Mouse (Mus musculus) lung, postnatal 4 days (tissue): ENCODE measurements around the gene 5031439G07Rik.

Source experiments
- DNase-seq, 2 experiments: peaks; one replicate each; pipeline ENCODE4 v3.0.0; 2021

Gene 5031439G07Rik

GRCm38 (mm10) chr15:84950053-84950452 lies 38.3 kb downstream of the 5031439G07Rik start:
- DNase-seq = no peak

DNA sequence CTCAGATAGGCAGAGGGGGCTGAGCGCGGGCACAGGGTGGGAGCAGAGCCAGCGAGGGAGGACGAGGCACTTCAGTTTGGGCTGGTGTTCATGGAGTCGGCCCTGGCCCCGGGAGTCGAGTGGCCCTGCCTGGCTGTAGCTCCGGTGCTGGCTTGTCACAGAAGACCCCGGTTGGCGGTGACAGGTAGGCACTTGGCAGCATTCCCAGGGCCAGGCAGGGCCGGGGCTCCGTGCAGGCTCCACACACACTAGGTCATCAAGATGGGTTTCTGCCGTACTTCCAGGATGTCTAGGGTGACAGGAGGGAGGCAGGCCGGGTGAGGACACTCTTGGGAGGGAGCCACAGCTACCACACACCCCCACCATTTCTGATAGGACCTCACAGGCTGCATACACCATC lies 39.4 kb downstream of the 5031439G07Rik start:
- no peak for DNase-seq

- DNase-seq = no peak
Observed at GRCm38 (mm10) chr15:84944319-84944718, 44.0 kb downstream of the 5031439G07Rik start.

DNA sequence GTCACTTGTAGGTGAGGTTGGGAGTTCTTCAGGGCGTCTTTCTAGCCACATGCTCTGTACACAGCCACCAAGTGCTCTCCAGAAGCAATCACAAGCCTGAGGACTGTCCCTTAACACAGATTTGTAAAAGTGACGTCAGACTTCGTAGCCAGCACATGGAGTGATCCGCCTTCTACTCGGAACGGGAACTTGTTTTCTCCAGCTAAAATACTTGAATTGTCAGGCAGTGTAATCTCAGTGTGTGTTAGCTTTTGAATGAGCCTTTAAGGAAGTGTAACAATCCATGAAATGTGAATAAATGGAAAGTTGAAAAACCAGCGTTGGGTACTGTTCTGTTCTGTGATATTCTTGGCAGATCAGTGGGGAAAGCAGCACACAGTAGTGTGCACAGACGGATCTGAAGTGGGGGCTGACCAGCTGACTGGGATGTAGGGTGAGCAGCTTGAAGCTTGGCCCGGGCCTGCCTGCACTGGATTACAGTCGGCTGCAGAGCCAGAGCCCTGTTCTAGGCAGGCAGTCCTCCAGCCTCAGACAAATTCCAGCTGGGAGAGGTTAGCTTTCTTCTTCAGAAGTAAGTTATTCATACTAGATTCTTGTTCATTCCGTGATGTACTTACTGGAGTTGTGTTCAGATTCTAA lies 45.6 kb downstream of the 5031439G07Rik start:
- DNase-seq = peak; percentile 21 to 57

GRCm38 (mm10) chr15:84940102-84940501 lies 48.2 kb downstream of the 5031439G07Rik start:
- peak; percentile 37 to 53 for DNase-seq

DNA sequence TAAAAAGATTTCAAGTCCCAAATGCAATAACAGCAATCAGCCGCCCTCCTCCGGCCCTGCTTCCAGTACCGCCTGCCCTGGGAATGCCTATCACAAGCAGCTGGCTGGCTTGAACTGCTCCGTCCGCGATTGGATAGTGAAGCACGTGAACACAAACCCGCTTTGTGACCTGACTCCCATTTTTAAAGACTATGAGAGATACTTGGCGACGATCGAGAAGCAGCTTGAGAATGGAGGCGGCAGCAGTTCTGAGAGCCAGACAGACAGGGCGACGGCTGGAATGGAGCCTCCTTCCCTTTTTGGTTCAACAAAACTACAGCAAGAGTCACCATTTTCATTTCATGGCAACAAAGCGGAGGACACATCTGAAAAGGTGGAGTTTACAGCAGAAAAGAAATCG lies 53.5 kb downstream of the 5031439G07Rik start:
- DNase-seq = no peak

DNA sequence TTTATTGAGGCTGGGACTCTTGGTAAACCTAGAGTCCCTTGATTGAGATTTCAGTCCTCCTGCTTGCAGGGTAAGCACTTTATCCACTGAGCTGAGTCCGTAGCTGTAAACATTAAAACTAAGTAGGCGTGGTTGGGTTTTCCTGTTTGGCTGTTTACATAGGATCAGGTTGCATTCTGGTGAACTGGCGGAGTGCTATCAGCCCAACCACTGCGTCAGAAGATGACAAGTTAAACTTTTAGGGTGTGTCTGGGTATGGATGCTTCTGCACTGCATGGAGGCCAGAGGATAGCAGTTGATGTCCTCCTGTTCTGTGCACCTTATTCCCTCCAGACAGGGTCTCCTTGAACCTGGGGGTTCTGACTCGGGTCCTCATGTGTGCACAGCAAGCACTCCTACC lies 56.0 kb downstream of the 5031439G07Rik start:
- no peak for DNase-seq

- DNase-seq = peak in 1 of 2 experiments; percentile 18
Observed at GRCm38 (mm10) chr15:84925495-84926018, 62.8 kb downstream of the 5031439G07Rik start.

DNA sequence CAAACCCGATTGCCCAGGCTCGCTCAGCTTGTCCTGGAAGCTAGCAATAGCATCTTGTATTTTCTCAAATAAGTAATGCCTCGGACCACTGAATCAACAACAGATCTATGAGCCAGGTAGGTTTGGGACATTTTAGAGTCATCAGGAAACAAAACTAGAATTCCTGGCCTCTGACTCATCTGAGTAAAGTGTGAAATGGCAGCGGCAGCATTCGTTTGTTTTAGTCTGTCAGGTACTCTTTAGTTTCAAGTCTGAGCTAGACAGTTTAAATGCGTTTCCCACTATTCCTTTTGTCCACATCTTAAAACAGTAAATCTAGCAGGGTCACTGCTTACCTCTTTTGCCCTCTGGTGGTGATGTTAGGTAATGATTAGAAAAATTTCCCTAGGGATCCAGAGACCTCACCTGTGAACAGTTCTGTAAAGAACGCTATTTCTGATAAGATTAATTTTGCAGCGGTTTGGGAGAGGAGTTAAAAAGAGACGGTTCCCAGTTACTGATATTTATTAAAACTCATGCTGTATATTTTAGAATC lies 63.5 kb downstream of the 5031439G07Rik start:
- DNase-seq = peak in 1 of 2 experiments; percentile 11

GRCm38 (mm10) chr15:84923508-84924181 lies 64.7 kb downstream of the 5031439G07Rik start:
- DNase-seq = no peak

GRCm38 (mm10) chr15:84922884-84923507 lies 65.4 kb downstream of the 5031439G07Rik start, which contains the start of gene Nup50:
TSS of gene Nup50 (plus strand) at chr15:84923411.
- peak; percentile 100 for DNase-seq

GRCm38 (mm10) chr15:84919938-84920337 lies 68.4 kb downstream of the 5031439G07Rik start, which contains the start of gene Gm29666:
TSS of gene Gm29666 (minus strand) at chr15:84920038.
- no peak for DNase-seq

GRCm38 (mm10) chr15:84913201-84913600 lies 75.2 kb downstream of the 5031439G07Rik start:
- no peak for DNase-seq

- DNase-seq = no peak
Observed at GRCm38 (mm10) chr15:84903843-84904385, 84.4 kb downstream of the 5031439G07Rik start.

DNA sequence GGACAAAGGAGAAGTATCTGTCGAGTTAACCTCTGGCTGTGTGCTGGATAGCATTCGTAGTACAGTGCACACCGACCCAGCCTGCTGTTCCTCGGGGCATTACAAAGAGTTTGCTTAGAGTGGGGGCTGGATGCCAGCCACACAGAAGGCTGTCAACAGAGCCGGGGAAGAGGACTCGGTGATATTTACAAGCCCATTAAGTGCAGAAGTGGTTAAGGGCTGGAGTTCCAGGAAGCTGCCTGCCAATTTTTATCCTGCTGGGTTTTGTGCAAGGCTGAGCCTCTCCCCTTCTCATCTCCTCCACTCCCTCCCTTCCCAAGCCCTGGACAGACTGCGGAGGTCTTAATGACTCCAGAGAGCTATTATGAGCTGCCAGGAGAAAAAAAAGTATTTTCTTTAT lies 90.3 kb downstream of the 5031439G07Rik start:
- DNase-seq = peak; percentile 21 to 60

DNA sequence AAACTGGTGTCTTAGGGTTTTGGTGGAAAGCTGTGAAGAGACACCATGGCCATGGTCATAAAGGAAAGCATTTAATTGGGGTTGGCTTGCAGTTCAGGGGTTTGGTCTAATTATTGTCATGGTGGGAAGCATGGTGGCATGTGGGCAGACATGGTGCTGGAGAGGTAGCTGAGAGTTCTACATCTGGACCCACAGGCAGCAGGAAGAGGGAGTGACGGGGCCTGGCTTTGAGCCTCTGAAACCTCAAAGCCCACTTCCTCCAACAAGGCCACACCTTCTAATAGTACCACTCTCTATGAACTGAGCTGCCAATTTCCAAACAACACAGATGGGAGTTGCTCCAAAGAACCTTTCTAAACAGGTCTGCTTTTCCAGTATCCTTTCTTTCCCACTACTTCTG lies 91.7 kb downstream of the 5031439G07Rik start:
- no peak for DNase-seq

GRCm38 (mm10) chr15:84896216-84896615 lies 92.1 kb downstream of the 5031439G07Rik start:
- DNase-seq = peak; percentile 17 to 43
